Mouse (Mus musculus) MN1 (cell line): ENCODE results near the gene Gm10715.
"Not testable (repeated sequence)": the region's sequence is repeated elsewhere in the genome, so short reads cannot be mapped to it uniquely, and the experiment has no call there.

ENCODE experiments used
- DNase-seq: peaks from one replicate; pipeline ENCODE4 v3.0.0-alpha.2; 2016; ENCODE audit warnings: low spot score

Gene Gm10715

DNA sequence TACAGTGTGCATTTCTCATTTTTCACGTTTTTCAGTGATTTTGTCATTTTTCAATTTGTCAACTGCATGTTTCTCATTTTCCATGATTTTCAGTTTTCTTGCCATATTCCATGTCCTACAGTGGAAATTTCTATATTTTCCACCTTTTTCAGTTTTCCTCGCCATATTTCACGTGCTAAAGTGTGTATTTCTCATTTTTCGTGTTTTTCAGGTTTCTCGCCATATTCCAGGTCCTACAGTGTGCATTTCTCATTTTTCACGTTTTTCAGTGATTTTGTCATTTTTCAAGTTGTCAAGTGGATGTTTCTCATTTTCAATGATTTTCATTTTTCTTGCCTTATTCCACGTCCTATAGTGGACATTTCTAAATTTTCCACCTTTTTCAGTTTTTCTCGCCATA, at the start of gene Gm10715:
Gene Gm10715, plus strand, starts transcription at position 301 of the 400 bp plus-strand sequence.
- not testable (repeated sequence) for DNase-seq

GRCm38 (mm10) chr9:3000445-3000972, 36.2 kb upstream of the Gm10715 start, which contains the start of gene Gm10722:
Gene Gm10722 (plus strand): TSS chr9:3000922.
- DNase-seq, result peak; percentile 60

DNA sequence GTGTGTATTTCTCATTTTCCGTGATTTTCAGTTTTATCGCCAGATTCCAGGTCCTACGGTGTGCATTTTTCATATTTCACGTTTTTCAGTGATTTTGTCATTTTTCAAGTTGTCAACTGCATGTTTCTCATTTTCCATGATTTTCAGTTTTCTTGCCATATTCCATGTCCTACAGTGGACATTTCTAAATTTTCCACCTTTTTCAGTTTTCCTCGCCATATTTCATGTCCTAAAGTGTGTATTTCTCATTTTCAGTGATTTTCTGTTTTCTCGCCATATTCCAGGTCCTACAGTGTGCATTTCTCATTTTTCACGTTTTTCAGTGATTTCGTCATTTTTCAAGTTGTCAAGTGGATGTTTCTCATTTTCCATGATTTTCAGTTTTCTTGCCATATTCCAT, 35.7 kb upstream of the Gm10715 start:
- DNase-seq, result not testable (repeated sequence)

DNA sequence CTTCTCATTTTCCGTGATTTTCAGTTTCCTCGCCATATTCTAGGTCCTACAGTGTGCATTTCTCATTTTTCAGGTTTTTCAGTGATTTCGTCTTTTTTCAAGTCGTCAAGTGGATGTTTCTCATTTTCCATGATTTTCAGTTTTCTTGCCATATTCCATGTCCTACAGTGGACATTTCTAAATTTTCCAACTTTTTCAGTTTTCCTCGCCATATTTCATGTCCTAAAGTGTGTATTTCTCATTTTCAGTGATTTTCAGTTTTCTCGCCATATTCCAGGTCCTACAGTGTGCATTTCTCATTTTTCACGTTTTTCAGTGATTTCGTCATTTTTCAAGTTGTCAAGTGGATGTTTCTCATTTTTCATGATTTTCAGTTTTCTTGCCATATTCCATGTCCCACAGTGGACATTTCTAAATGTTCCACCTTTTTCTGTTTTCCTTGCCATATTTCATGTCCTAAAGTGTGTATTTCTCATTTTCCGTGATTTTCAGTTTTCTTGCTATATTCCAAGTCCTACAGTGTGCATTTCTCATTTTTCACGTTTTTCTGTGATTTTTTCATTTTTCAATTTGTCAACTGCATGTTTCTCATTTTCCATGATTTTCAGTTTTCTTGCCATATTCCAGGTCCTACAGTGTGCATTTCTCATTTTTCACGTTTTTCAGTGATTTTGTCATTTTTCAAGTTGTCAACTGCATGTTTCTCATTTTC, 34.6 kb upstream of the Gm10715 start:
- DNase-seq, result peak; percentile 55

DNA sequence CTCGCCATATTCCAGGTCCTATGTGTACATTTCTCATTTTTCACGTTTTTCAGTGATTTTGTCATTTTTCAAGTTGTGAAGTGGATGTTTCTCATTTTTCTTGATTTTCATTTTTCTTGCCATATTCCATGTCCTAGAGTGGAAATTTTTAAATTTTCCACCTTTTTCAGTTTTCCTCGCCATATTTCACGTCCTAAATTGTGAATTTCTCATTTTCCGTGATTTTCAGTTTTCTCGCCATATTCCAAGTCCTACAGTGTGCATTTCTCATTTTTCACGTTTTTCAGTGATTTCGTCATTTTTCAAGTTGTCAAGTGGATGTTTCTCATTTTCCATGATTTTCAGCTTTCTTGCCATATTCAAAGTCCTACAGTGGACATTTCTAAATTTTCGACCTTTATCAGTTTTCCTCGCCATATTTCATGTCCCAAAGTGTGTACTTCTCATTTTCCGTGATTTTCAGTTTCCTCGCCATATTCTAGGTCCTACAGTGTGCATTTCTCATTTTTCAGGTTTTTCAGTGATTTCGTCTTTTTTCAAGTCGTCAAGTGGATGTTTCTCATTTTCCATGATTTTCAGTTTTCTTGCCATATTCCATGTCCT, 33.8 kb upstream of the Gm10715 start, which contains the start of gene Gm11168:
Gene Gm11168, plus strand, starts transcription at position 553 of the 603 bp plus-strand sequence.
- not testable (repeated sequence) for DNase-seq

DNA sequence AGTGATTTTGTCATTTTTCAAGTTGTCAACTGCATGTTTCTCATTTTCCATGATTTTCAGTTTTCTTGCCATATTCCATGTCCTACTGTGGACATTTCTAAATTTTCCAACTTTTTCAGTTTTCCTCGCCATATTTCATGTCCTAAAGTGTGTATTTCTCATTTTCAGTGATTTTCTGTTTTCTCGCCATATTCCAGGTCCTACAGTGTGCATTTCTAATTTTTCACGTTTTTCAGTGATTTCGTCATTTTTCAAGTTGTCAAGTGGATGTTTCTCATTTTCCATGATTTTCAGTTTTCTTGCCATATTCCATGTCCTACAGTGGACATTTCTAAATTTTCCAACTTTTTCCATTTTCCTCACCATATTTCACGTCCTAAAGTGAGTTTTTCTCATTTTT, 30.5 kb upstream of the Gm10715 start:
- not testable (repeated sequence) for DNase-seq

GRCm38 (mm10) chr9:3006636-3007035, 30.0 kb upstream of the Gm10715 start:
- not testable (repeated sequence) for DNase-seq

DNA sequence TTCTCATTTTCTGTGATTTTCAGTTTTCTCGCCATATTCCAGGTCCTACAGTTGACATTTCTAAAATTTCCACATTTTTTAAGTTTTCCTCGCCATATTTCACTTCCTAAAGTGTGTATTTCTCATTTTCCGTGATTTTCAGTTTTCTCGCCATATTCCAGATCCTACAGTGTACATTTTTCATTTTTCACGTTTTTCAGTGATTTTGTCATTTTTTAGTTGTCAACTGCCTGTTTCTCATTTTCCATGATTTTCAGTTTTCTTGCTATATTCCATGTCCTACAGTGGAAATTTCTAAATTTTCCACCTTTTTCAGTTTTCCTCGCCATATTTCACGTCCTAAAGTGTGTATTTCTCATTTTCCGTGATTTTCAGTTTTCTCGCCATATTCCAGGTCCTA, 29.4 kb upstream of the Gm10715 start:
- peak; percentile 33 for DNase-seq

DNA sequence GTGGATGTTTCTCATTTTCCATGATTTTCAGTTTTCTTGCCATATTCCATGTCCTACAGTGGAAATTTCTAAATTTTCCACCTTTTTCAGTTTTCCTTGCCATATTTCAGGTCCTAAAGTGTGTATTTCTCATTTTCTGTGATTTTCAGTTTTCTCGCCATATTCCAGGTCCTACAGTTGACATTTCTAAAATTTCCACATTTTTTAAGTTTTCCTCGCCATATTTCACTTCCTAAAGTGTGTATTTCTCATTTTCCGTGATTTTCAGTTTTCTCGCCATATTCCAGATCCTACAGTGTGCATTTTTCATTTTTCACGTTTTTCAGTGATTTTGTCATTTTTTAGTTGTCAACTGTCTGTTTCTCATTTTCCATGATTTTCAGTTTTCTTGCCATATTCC, 27.3 kb upstream of the Gm10715 start:
- DNase-seq, result not testable (repeated sequence)

DNA sequence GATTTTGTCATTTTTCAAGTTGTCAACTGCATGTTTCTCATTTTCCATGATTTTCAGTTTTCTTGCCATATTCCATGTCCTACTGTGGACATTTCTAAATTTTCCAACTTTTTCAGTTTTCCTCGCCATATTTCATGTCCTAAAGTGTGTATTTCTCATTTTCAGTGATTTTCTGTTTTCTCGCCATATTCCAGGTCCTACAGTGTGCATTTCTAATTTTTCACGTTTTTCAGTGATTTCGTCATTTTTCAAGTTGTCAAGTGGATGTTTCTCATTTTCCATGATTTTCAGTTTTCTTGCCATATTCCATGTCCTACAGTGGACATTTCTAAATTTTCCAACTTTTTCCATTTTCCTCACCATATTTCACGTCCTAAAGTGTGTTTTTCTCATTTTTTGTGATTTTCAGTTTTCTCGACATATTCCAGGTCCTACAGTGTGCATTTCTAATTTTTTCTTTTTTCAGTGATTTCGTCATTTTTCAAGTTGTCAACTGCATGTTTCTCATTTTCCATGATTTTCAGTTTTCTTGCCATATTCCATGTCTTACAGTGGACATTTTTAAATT, 24.5 kb upstream of the Gm10715 start:
- DNase-seq, result not testable (repeated sequence)

- DNase-seq, result not testable (repeated sequence)
These were observed 23.9 kb upstream of the Gm10715 start, which contains the start of gene Gm10721 for GRCm38 (mm10) chr9:3012733-3013279. Gene Gm10721 (plus strand): TSS chr9:3013140.

GRCm38 (mm10) chr9:3015354-3015753, 21.3 kb upstream of the Gm10715 start, which contains the start of gene Gm10720:
Gene Gm10720 (plus strand): TSS chr9:3015654.
- DNase-seq, result not testable (repeated sequence)

- not testable (repeated sequence) for DNase-seq
These were observed 20.8 kb upstream of the Gm10715 start for GRCm38 (mm10) chr9:3015896-3016295.

GRCm38 (mm10) chr9:3017108-3017507, 19.6 kb upstream of the Gm10715 start, which contains the start of gene Gm10719:
Gene Gm10719 (plus strand): TSS chr9:3017408.
- not testable (repeated sequence) for DNase-seq

DNA sequence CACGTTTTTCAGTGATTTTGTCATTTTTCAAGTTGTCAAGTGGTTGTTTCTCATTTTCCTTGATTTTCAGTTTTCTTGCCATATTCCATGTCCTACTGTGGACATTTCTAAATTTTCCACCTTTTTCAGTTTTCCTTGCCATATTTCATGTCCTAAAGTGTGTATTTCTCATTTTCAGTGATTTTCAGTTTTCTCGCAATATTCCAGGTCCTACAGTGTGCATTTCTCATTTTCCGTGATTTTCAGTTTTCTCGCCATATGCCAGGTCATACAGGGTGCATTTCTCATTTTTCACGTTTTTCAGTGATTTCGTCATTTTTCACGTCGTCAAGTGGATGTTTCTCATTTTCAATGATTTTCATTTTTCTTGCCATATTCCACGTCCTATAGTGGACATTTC, 17.7 kb upstream of the Gm10715 start:
- not testable (repeated sequence) for DNase-seq

- not testable (repeated sequence) for DNase-seq
These were observed 16.6 kb upstream of the Gm10715 start for GRCm38 (mm10) chr9:3019835-3020727.

- DNase-seq, result peak; percentile 37
These were observed 14.2 kb upstream of the Gm10715 start for GRCm38 (mm10) chr9:3022316-3023008.

DNA sequence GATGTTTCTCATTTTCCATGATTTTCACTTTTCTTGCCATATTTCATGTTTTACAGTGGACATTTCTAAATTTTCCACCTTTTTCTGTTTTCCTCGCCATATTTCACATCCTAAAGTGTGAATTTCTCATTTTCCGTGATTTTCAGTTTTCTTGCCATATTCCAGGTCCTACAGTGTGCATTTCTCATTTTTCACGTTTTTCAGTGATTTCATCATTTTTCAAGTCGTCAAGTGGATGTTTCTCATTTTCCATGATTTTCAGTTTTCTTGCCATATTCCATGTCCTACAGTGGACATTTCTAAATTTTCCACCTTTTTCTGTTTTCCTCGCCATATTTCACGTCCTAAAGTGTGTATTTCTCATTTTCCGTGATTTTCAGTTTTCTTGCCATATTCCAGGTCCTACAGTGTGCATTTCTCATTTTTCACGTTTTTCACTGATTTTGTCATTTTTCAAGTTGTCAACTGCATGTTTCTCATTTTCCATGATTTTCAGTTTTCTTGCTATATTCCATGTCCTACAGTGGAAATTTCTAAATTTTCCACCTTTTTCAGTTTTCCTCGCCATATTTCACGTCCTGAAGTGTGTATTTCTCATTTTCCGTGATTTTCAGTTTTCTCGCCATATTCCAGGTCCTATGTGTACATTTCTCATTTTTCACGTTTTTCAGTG, 13.2 kb upstream of the Gm10715 start, which contains the start of gene Gm10718:
Gene Gm10718, plus strand, starts transcription at position 236 of the 673 bp plus-strand sequence.
- DNase-seq, result not testable (repeated sequence)

GRCm38 (mm10) chr9:3023985-3024648, 12.6 kb upstream of the Gm10715 start:
- DNase-seq, result not testable (repeated sequence)
